Mouse (Mus musculus): ENCODE measurements around the gene Vegfb. TPM values are rescaled to one million over a fixed set of nuclear protein-coding genes. Genes with fewer than 3 reads are reported as not detected.

Gene Vegfb
- polyA plus RNA-seq, 1 experiment from 2014 or later, result 28.8 TPM

- Histone ChIP-seq H3K27ac (ENCODE audit: low read depth, low read length) (no peak overlapping the region), H3K4me1 (replicated peaks; ENCODE audit: control insufficient read depth, insufficient read depth, low read length) (peaks cover 16% of the 10 kb centered on the region), H3K4me2 (no peak overlapping the region), H3K27me3 (replicated peaks; ENCODE audit: control insufficient read depth, insufficient read depth, low read length) (no peaks in the 10 kb centered on the region), H3K4me3 (ENCODE audit: low read depth, low read length) (no peak overlapping the region), H3K36me3 (ENCODE audit: control insufficient read depth, insufficient read depth, low read length) (peaks cover 12% of the 10 kb centered on the region; the same call in 1 of the 2 replicates), H3K9me3 (ENCODE audit: control insufficient read depth, low read length) (no peaks in the 10 kb centered on the region), H3K9ac (ENCODE audit: low read depth, low read length) (no peak overlapping the region)
- DNase-seq (ENCODE audit: low spot score) (no peak), ATAC-seq (replicated peaks; ENCODE audit: low FRiP score) (no peak)
- WGBS, result 81% methylated on average over 19 of the region's 19 CpGs
Observed at GRCm38 (mm10) chr19:6985300-6985699, 2.2 kb downstream of the Vegfb start.

GRCm38 (mm10) chr19:6983621-6984020 lies 3.8 kb downstream of the Vegfb start:
- no peak overlapping the region for H3K27ac ChIP-seq (ENCODE audit: low read depth, low read length)
- H3K4me2 ChIP-seq, result no peak overlapping the region
- H3K9ac ChIP-seq (ENCODE audit: low read depth, low read length), result no peak overlapping the region
- no peak overlapping the region for H3K4me3 ChIP-seq (ENCODE audit: low read depth, low read length)
- 95% methylated on average over 5 of the region's 5 CpGs for WGBS
- peaks cover 12% of the 10 kb centered on the region for H3K36me3 ChIP-seq (ENCODE audit: control insufficient read depth, insufficient read depth, low read length)
- H3K27me3 ChIP-seq (replicated peaks; ENCODE audit: control insufficient read depth, insufficient read depth, low read length), result no peaks in the 10 kb centered on the region
- ATAC-seq (replicated peaks; ENCODE audit: low FRiP score) (no peak), DNase-seq (ENCODE audit: low spot score) (no peak)
- no peaks in the 10 kb centered on the region for H3K9me3 ChIP-seq (ENCODE audit: control insufficient read depth, low read length)
- H3K4me1 ChIP-seq (replicated peaks; ENCODE audit: control insufficient read depth, insufficient read depth, low read length), result peaks cover 24% of the 10 kb centered on the region

DNA sequence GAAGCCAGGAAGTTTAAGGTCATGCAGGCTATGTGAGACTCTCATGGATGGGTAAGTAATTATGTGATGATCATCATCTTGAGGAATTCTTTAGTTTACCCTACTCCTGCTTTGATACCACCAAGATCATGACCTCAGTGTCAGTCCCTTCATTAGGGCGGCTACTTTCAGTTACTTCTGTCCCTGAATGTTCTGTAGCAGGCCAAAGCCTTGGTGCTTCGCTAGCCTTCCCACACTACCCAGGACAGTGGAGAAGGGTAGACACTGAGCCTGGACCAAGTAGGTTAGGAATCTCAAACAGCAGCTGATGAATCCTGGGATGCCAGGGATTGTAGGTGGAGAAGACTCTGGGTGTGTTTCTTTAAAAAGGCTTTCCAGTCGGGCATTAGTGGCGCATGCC lies 6.0 kb downstream of the Vegfb start:
- Histone ChIP-seq H3K9ac (ENCODE audit: low read depth, low read length) (peak overlapping the region; percentile 71; the same call in 1 of the 2 replicates), H3K4me3 (ENCODE audit: low read depth, low read length) (peak overlapping the region; percentile 66), H3K36me3 (ENCODE audit: control insufficient read depth, insufficient read depth, low read length) (peaks cover 29% of the 10 kb centered on the region), H3K27me3 (replicated peaks; ENCODE audit: control insufficient read depth, insufficient read depth, low read length) (no peaks in the 10 kb centered on the region), H3K4me2 (peak overlapping the region; percentile 85), H3K4me1 (replicated peaks; ENCODE audit: control insufficient read depth, insufficient read depth, low read length) (peaks cover 32% of the 10 kb centered on the region), H3K9me3 (ENCODE audit: control insufficient read depth, low read length) (no peaks in the 10 kb centered on the region), H3K27ac (ENCODE audit: low read depth, low read length) (no peak overlapping the region)
- ATAC-seq (replicated peaks; ENCODE audit: low FRiP score) (no peak), DNase-seq (ENCODE audit: low spot score) (no peak)
- 90% methylated on average over 4 of the region's 4 CpGs for WGBS

DNA sequence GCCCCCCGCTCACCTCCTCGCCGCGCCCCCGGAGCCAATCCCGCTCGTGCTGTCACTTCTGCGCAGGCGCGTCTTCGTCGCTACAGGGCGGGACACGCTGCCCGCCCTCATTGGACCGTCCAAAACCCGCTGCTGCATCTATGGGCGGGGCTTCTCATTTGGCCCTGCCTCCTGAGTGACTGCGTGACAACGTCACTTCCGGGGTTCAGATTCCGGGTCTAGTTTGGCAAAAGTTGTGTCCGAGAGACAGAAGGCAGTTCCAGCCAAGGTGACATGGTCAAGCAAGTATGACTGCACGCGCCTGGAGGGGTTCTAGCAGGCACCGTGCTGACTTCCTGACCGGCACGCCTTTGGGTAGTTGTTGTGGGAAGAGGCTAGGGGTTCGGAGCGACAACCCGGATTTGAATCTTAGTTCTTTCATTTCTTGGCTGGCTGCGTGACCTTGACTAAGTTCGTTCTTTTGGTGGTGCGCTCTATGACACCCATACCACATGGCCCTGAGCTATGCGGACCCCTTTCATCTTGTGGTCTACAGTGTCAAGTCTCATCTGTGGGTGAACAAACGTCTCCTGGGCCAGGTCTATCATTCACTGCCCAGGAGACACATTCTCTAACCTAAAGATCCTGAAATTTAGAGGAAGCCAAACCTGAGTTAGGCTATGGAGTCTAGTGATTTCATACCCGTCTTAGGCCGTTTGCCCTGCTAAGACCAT lies 6.9 kb downstream of the Vegfb start, which contains the start of gene Fkbp2:
Gene Fkbp2, minus strand, starts transcription at position 121 of the 713 bp plus-strand sequence.
- Histone ChIP-seq H3K27me3 (replicated peaks; ENCODE audit: control insufficient read depth, insufficient read depth, low read length) (no peaks in the 10 kb centered on the region), H3K9me3 (ENCODE audit: control insufficient read depth, low read length) (no peaks in the 10 kb centered on the region), H3K9ac (ENCODE audit: low read depth, low read length) (peak within 1 kb of the TSS; percentile 80), H3K4me3 (ENCODE audit: low read depth, low read length) (peak within 1 kb of the TSS; percentile 66), H3K27ac (ENCODE audit: low read depth, low read length) (peak within 1 kb of the TSS; percentile 73), H3K36me3 (ENCODE audit: control insufficient read depth, insufficient read depth, low read length) (peaks cover 29% of the 10 kb centered on the region), H3K4me1 (replicated peaks; ENCODE audit: control insufficient read depth, insufficient read depth, low read length) (peaks cover 29% of the 10 kb centered on the region), H3K4me2 (peak within 1 kb of the TSS; percentile 96)
- ATAC-seq (replicated peaks; ENCODE audit: low FRiP score) (peak; percentile 81), DNase-seq (ENCODE audit: low spot score) (peak; percentile 99)
- WGBS, result under 1% methylated on average over 38 of the region's 38 CpGs

- DNase-seq (ENCODE audit: low spot score) (peak; percentile 100), ATAC-seq (replicated peaks; ENCODE audit: low FRiP score) (peak; percentile 86)
- WGBS, result under 1% methylated on average over 59 of the region's 59 CpGs
- no peaks in the 10 kb centered on the region for H3K9me3 ChIP-seq (ENCODE audit: control insufficient read depth, low read length)
- peak overlapping the region; percentile 73 for H3K27ac ChIP-seq (ENCODE audit: low read depth, low read length)
- H3K36me3 ChIP-seq (ENCODE audit: control insufficient read depth, insufficient read depth, low read length), result peaks cover 22% of the 10 kb centered on the region
- peak overlapping the region; percentile 66 for H3K4me3 ChIP-seq (ENCODE audit: low read depth, low read length)
- peak overlapping the region; percentile 96 for H3K4me2 ChIP-seq
- peaks cover 29% of the 10 kb centered on the region for H3K4me1 ChIP-seq (replicated peaks; ENCODE audit: control insufficient read depth, insufficient read depth, low read length)
- H3K9ac ChIP-seq (ENCODE audit: low read depth, low read length), result peak overlapping the region; percentile 80
- H3K27me3 ChIP-seq (replicated peaks; ENCODE audit: control insufficient read depth, insufficient read depth, low read length), result no peaks in the 10 kb centered on the region
Observed at GRCm38 (mm10) chr19:6979486-6980380, 7.7 kb downstream of the Vegfb start.

DNA sequence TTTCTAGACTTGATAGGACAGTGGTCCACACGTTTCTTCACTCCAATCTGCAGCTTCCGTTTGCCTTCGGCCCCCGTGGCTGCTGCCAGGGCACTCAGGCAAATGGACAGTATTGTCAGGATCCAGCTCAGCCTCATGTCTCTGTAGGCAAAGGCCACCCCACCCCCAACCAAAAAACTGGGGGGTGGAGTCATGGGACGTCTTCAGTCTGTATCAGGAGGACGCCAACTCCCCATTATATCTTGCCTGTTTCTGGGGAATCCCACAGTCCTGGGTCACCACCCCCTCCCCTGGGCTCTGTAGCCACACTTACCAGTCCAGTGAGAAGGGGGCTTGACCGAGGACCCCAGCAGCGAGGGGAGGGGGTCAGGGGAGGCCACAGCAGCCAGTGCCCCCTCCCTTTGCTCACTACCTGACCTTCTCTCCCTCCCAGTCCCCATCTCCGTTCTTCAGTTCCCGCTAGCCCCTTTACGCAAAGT lies 8.4 kb downstream of the Vegfb start:
- Histone ChIP-seq H3K27me3 (replicated peaks; ENCODE audit: control insufficient read depth, insufficient read depth, low read length) (no peaks in the 10 kb centered on the region), H3K4me1 (replicated peaks; ENCODE audit: control insufficient read depth, insufficient read depth, low read length) (peaks cover 30% of the 10 kb centered on the region), H3K4me2 (peak overlapping the region; percentile 96), H3K27ac (ENCODE audit: low read depth, low read length) (peak overlapping the region; percentile 73), H3K4me3 (ENCODE audit: low read depth, low read length) (peak overlapping the region; percentile 66), H3K9ac (ENCODE audit: low read depth, low read length) (peak overlapping the region; percentile 80), H3K36me3 (ENCODE audit: control insufficient read depth, insufficient read depth, low read length) (peaks cover 22% of the 10 kb centered on the region), H3K9me3 (ENCODE audit: control insufficient read depth, low read length) (no peaks in the 10 kb centered on the region)
- ATAC-seq (replicated peaks; ENCODE audit: low FRiP score) (peak; percentile 4; the same call in 1 of the 2 replicates), DNase-seq (ENCODE audit: low spot score) (peak; percentile 66)
- 5% methylated on average over 11 of the region's 11 CpGs for WGBS

- H3K27me3 ChIP-seq (replicated peaks; ENCODE audit: control insufficient read depth, insufficient read depth, low read length), result no peaks in the 10 kb centered on the region
- H3K36me3 ChIP-seq (ENCODE audit: control insufficient read depth, insufficient read depth, low read length), result peaks cover 22% of the 10 kb centered on the region
- peak overlapping the region; percentile 80 for H3K9ac ChIP-seq (ENCODE audit: low read depth, low read length)
- peak overlapping the region; percentile 73 for H3K27ac ChIP-seq (ENCODE audit: low read depth, low read length)
- H3K9me3 ChIP-seq (ENCODE audit: control insufficient read depth, low read length), result no peaks in the 10 kb centered on the region
- DNase-seq (ENCODE audit: low spot score) (no peak), ATAC-seq (replicated peaks; ENCODE audit: low FRiP score) (no peak)
- peak overlapping the region; percentile 96 for H3K4me2 ChIP-seq
- H3K4me1 ChIP-seq (replicated peaks; ENCODE audit: control insufficient read depth, insufficient read depth, low read length), result peaks cover 34% of the 10 kb centered on the region
- H3K4me3 ChIP-seq (ENCODE audit: low read depth, low read length), result peak overlapping the region; percentile 66
- WGBS, result 28% methylated on average over 3 of the region's 3 CpGs
Observed at GRCm38 (mm10) chr19:6978639-6978974, 8.8 kb downstream of the Vegfb start.

- Histone ChIP-seq H3K4me1 (replicated peaks; ENCODE audit: control insufficient read depth, insufficient read depth, low read length) (peaks cover 34% of the 10 kb centered on the region), H3K4me2 (peak overlapping the region; percentile 96), H3K27me3 (replicated peaks; ENCODE audit: control insufficient read depth, insufficient read depth, low read length) (no peaks in the 10 kb centered on the region), H3K27ac (ENCODE audit: low read depth, low read length) (peak overlapping the region; percentile 73), H3K9ac (ENCODE audit: low read depth, low read length) (peak overlapping the region; percentile 80), H3K36me3 (ENCODE audit: control insufficient read depth, insufficient read depth, low read length) (peaks cover 22% of the 10 kb centered on the region), H3K9me3 (ENCODE audit: control insufficient read depth, low read length) (no peaks in the 10 kb centered on the region), H3K4me3 (ENCODE audit: low read depth, low read length) (peak overlapping the region; percentile 66)
- WGBS, result 77% methylated on average over 13 of the region's 13 CpGs
- DNase-seq (ENCODE audit: low spot score) (no peak), ATAC-seq (replicated peaks; ENCODE audit: low FRiP score) (no peak)
Observed at GRCm38 (mm10) chr19:6977759-6978638, 9.5 kb downstream of the Vegfb start.
